Mouse (Mus musculus): ENCODE measurements at regions not wholly inside any gene's neighbourhood (a gene's known extent, or its start where the extent isn't known, plus 50 kb on each side); places are given as distances from the start of the nearest gene placed in this dataset.

- Histone ChIP-seq H3K27ac (ENCODE audit: control insufficient read depth, low read depth, low read length) (no peak overlapping the region), H3K36me3 (ENCODE audit: control insufficient read depth in 1 of 2, insufficient read depth in 2 of 2, low read length in 2 of 2) (no peaks in the 10 kb centered on the region), H3K79me2 (ENCODE audit: control insufficient read depth, insufficient read depth, low read length, poor library complexity) (no peaks in the 10 kb centered on the region), H3K27me3 (ENCODE audit: control insufficient read depth in 1 of 2, insufficient read depth in 2 of 2, low read length in 2 of 2) (no peaks in the 10 kb centered on the region), H3K9me3 (replicated peaks; ENCODE audit: insufficient read depth, low read length) (no peaks in the 10 kb centered on the region), H3K9ac (ENCODE audit: control insufficient read depth, low read depth, low read length, poor library complexity, severe bottlenecking) (no peak overlapping the region), H3K4me3 (ENCODE audit: control insufficient read depth in 1 of 2, insufficient read depth in 1 of 2, low read depth in 2 of 2, low read length in 2 of 2) (no peak overlapping the region), H3K4me1 (ENCODE audit: control insufficient read depth in 1 of 2, insufficient read depth in 2 of 2, low read length in 2 of 2) (no peaks in the 10 kb centered on the region)
- no peak for DNase-seq (ENCODE audit: low read depth, low spot score)
- no peak for TF ChIP-seq MYC (IDR thresholded peaks at IDR 0.05; ENCODE audit: low read depth, low read length)
- TF ChIP-seq EP300 (IDR thresholded peaks at IDR 0.05; ENCODE audit: low read depth in 1 of 2, low read length in 2 of 2): no peak
- TF ChIP-seq KAT2A (conservative IDR thresholded peaks at IDR 0.05; ENCODE audit: low read depth, low read length): no peak
- TF ChIP-seq TAL1 (IDR thresholded peaks at IDR 0.05; ENCODE audit: low read length): no peak
- no peak for TF ChIP-seq ZKSCAN1 (IDR thresholded peaks at IDR 0.05; ENCODE audit: low read depth, low read length)
Measured at GRCm38 (mm10) chr12:114563683-114564082, 1020.0 kb downstream of the Adam6a start.

DNA sequence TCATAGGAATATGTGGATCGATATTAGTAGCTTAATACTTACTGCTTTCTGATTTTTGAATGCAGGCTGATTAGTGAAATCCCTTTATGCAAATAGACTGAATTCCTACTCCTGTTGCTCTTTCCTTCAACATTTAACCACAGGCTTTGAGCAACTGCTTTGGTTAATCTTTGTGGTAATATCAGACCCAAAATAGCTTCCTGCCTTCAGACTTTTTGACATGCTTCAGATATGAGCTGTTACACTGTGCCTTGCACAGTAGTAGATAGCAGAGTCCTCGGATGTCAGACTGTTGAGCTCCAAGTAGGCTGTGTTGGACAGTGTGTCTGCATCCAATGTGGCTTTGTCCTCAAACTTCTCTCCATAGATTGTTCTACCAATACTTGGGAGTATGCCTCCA lies 1020.6 kb downstream of the Adam6a start:
- TF ChIP-seq ZKSCAN1 (IDR thresholded peaks at IDR 0.05; ENCODE audit: low read depth, low read length) (no peak), GATA1 (IDR thresholded peaks at IDR 0.05; ENCODE audit: low read depth, low read length) (no peak), POLR2A (IDR thresholded peaks at IDR 0.05; ENCODE audit: control insufficient read depth in 1 of 2, insufficient read depth in 1 of 2, low read depth in 1 of 2, low read length in 2 of 2, poor library complexity in 1 of 2) (no peak)
- H3K4me1 ChIP-seq (ENCODE audit: control insufficient read depth in 1 of 2, insufficient read depth in 2 of 2, low read length in 2 of 2): no peaks in the 10 kb centered on the region
- H3K9me3 ChIP-seq (replicated peaks; ENCODE audit: insufficient read depth, low read length): no peaks in the 10 kb centered on the region
- no peaks in the 10 kb centered on the region for H3K27me3 ChIP-seq (ENCODE audit: control insufficient read depth in 1 of 2, insufficient read depth in 2 of 2, low read length in 2 of 2)
- no peaks in the 10 kb centered on the region for H3K79me2 ChIP-seq (ENCODE audit: control insufficient read depth, insufficient read depth, low read length, poor library complexity)
- DNase-seq (ENCODE audit: low read depth, low spot score): no peak
- H3K27ac ChIP-seq (ENCODE audit: control insufficient read depth, low read depth, low read length): no peak overlapping the region
- no peak overlapping the region for H3K4me3 ChIP-seq (ENCODE audit: control insufficient read depth in 1 of 2, insufficient read depth in 1 of 2, low read depth in 2 of 2, low read length in 2 of 2)
- H3K36me3 ChIP-seq (ENCODE audit: control insufficient read depth in 1 of 2, insufficient read depth in 2 of 2, low read length in 2 of 2): no peaks in the 10 kb centered on the region
- no peak overlapping the region for H3K9ac ChIP-seq (ENCODE audit: control insufficient read depth, low read depth, low read length, poor library complexity, severe bottlenecking)

- no peaks in the 10 kb centered on the region for H3K79me2 ChIP-seq (ENCODE audit: control insufficient read depth, insufficient read depth, low read length, poor library complexity)
- H3K36me3 ChIP-seq (ENCODE audit: control insufficient read depth in 1 of 2, insufficient read depth in 2 of 2, low read length in 2 of 2): no peaks in the 10 kb centered on the region
- H3K27me3 ChIP-seq (ENCODE audit: control insufficient read depth in 1 of 2, insufficient read depth in 2 of 2, low read length in 2 of 2): no peaks in the 10 kb centered on the region
- no peak for TF ChIP-seq ELF1 (IDR thresholded peaks at IDR 0.05; ENCODE audit: low read depth, low read length)
- TF ChIP-seq HCFC1 (IDR thresholded peaks at IDR 0.05; ENCODE audit: low read depth, low read length): no peak
- no peak for TF ChIP-seq CTCF (IDR thresholded peaks at IDR 0.05 in 2 of 3, conservative IDR thresholded peaks at IDR 0.05 in 1 of 3; ENCODE audit: control insufficient read depth in 1 of 3, insufficient read depth in 1 of 3, low read depth in 2 of 3, low read length in 3 of 3, poor library complexity in 1 of 3, severe bottlenecking in 1 of 3)
- no peak for TF ChIP-seq POLR2AphosphoS5 (IDR thresholded peaks at IDR 0.05; ENCODE audit: borderline replicate concordance, low read depth, low read length)
- TF ChIP-seq BHLHE40 (IDR thresholded peaks at IDR 0.05; ENCODE audit: borderline replicate concordance, low read depth, low read length): no peak
- no peak for TF ChIP-seq RCOR1 (IDR thresholded peaks at IDR 0.05; ENCODE audit: low read depth, low read length)
- TF ChIP-seq JUND (IDR thresholded peaks at IDR 0.05; ENCODE audit: low read depth, low read length): no peak
- no peak for TF ChIP-seq RAD21 (IDR thresholded peaks at IDR 0.05; ENCODE audit: low read depth, low read length)
- TF ChIP-seq E2F4 (IDR thresholded peaks at IDR 0.05; ENCODE audit: borderline replicate concordance, low read depth, low read length): no peak
- TF ChIP-seq ZMIZ1 (IDR thresholded peaks at IDR 0.05; ENCODE audit: low read depth, low read length): no peak
- no peak for TF ChIP-seq POLR2AphosphoS2 (IDR thresholded peaks at IDR 0.05; ENCODE audit: low read length)
- no peak for TF ChIP-seq GABPA (IDR thresholded peaks at IDR 0.05; ENCODE audit: low read depth, low read length)
- no peak for DNase-seq (ENCODE audit: low read depth, low spot score)
- H3K9ac ChIP-seq (ENCODE audit: control insufficient read depth, low read depth, low read length, poor library complexity, severe bottlenecking): no peak overlapping the region
- H3K27ac ChIP-seq (ENCODE audit: control insufficient read depth, low read depth, low read length): no peak overlapping the region
- no peak overlapping the region for H3K4me3 ChIP-seq (ENCODE audit: control insufficient read depth in 1 of 2, insufficient read depth in 1 of 2, low read depth in 2 of 2, low read length in 2 of 2)
- no peaks in the 10 kb centered on the region for H3K9me3 ChIP-seq (replicated peaks; ENCODE audit: insufficient read depth, low read length)
- no peaks in the 10 kb centered on the region for H3K4me1 ChIP-seq (ENCODE audit: control insufficient read depth in 1 of 2, insufficient read depth in 2 of 2, low read length in 2 of 2)
Measured at GRCm38 (mm10) chr12:114583371-114583770, 1039.7 kb downstream of the Adam6a start.
